Mouse (Mus musculus) C2C12 (cell line): Measurements from ENCODE around the gene Ankrd9. TPM values are rescaled to one million over a fixed set of nuclear protein-coding genes. Genes with fewer than 3 reads are reported as not detected.

ENCODE experiments used
- H3K27me3 ChIP-seq: one replicate; pipeline ENCODE4 v1.6.1; 2011; ENCODE audit not compliant: control insufficient read depth, insufficient read depth, insufficient read length
- H3K36me3 ChIP-seq: one replicate; pipeline ENCODE4 v1.6.1; 2011; ENCODE audit not compliant: control insufficient read depth, insufficient read depth
- H3K4me3 ChIP-seq: one replicate; pipeline ENCODE4 v1.5.1; 2011; ENCODE audit warnings: mild to moderate bottlenecking, control low read depth; ENCODE audit not compliant: poor library complexity, insufficient read depth, severe bottlenecking
- H3K79me2 ChIP-seq: one replicate; pipeline ENCODE4 v1.6.1; 2011; ENCODE audit not compliant: control insufficient read depth, insufficient read depth
- H3K79me3 ChIP-seq: one replicate; pipeline ENCODE4 v1.6.1; 2011; ENCODE audit warnings: low read depth, control low read depth
- H3ac ChIP-seq: one replicate; pipeline ENCODE3; 2011; ENCODE audit warnings: low read depth; ENCODE audit not compliant: control insufficient read depth, insufficient read length
- CEBPB ChIP-seq: IDR thresholded peaks from one replicate; pipeline ENCODE4 v1.6.1; 2011; ENCODE audit warnings: low read depth, mild to moderate bottlenecking, control low read depth, moderate library complexity
- CTCF ChIP-seq: IDR thresholded peaks from one replicate; pipeline ENCODE4 v1.5.1; 2011; ENCODE audit not compliant: control insufficient read depth, insufficient read depth, insufficient read length
- FOSL1 ChIP-seq: IDR thresholded peaks from one replicate; pipeline ENCODE4 v1.8.0; 2011; ENCODE audit warnings: mild to moderate bottlenecking, low read length; ENCODE audit not compliant: poor library complexity, insufficient read depth, severe bottlenecking
- MAX ChIP-seq: IDR thresholded peaks from one replicate; pipeline ENCODE4 v1.6.1; 2011; ENCODE audit warnings: mild to moderate bottlenecking, control low read depth
- MYOD1 ChIP-seq: IDR thresholded peaks from one replicate; pipeline ENCODE4 v1.6.1; 2011; ENCODE audit warnings: low read depth; ENCODE audit not compliant: control insufficient read depth, insufficient read length
- MYOG ChIP-seq: IDR thresholded peaks from one replicate; pipeline ENCODE4 v1.6.1; 2011; ENCODE audit not compliant: control insufficient read depth, insufficient read length; ENCODE audit errors: extremely low read depth
- USF1 ChIP-seq: IDR thresholded peaks from one replicate; pipeline ENCODE4 v1.6.1; 2011; ENCODE audit warnings: low read depth, mild to moderate bottlenecking, control low read depth, moderate library complexity
- polyA plus RNA-seq: library from polyadenylated mRNA; unstranded; fragments of >200 nt; fragmentation: generic; extraction: Trizol; gene quantifications from one replicate; pipeline ENCODE4 v1.2.1, GENCODE M21; 2012; ENCODE audit warnings: missing spikeins

Ankrd9 gene
- polyA plus RNA-seq, 1 experiment, result 11.7 TPM

DNA sequence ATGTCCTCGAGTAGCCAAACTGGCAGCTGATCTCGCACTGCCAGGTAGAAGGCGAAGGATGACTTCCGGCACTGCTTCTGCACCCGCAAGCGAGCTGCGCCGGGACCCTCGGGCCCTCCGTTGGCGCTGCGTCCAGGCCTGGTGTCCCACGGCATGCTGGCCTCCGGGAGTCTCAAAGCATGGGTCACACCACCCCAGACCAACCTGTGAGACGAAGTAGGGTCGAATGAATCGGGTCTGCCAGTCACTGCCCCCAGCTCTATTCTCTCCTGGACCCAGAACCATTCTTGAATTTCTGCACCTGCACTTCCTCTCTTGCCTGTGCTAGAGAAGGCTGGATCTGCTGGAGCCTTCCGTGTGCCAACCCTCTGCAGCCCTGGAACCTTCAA lies 1.5 kb downstream of the Ankrd9 start:
- no peak for TF ChIP-seq MYOG
- no peak for TF ChIP-seq MAX
- TF ChIP-seq USF1, result no peak
- no peak for TF ChIP-seq FOSL1
- TF ChIP-seq CEBPB, result no peak
- TF ChIP-seq MYOD1, result no peak
- TF ChIP-seq CTCF, result no peak
- Histone ChIP-seq H3K79me2 (peaks cover 13% of the 10 kb centered on the region), H3K4me3 (no peak overlapping the region), H3K27me3 (no peaks in the 10 kb centered on the region), H3K36me3 (peaks cover 7% of the 10 kb centered on the region), H3ac (no peak overlapping the region), H3K79me3 (no peaks in the 10 kb centered on the region)

DNA sequence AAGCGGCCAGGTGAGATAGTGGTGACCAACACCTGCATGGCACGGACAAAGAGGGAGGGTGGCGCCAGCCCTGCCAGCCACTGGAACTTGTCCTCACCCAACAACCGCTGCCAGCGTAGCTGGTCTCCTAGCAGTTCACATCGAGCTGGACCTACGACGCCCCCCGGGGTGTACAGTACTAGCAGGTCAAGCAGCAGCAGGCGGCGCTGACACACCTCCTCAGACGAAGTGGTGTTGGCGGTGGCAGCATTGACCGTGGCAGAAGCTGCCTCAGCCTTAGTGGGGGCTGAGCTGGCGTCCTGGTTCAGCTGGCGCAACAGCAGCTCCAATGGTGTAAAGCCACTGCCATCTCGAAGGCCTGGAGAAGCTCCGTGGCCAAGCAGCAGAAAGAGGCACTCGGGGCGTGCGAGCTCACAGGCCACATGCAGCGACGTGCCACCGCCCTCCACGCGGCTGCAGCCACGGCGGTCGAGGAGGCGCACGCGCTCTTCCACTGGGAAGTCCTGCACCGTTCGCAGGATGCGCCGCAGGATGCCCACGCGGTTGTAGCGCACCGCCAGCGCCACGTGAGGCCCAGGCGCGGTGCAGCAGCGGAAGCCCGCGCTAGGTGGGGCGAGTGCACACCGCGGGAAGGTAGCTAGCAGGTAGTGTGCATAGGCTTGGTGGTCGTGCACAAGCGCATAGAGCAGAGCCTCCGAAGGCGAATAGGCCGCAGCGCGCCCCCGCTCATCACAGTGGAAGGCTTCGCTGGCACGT lies 2.1 kb downstream of the Ankrd9 start:
- Histone ChIP-seq H3K4me3 (no peak overlapping the region), H3ac (no peak overlapping the region), H3K79me2 (peaks cover 13% of the 10 kb centered on the region), H3K79me3 (no peaks in the 10 kb centered on the region), H3K36me3 (peaks cover 7% of the 10 kb centered on the region), H3K27me3 (no peaks in the 10 kb centered on the region)
- TF ChIP-seq MYOD1, result no peak
- TF ChIP-seq MYOG, result no peak
- no peak for TF ChIP-seq USF1
- TF ChIP-seq MAX, result no peak
- no peak for TF ChIP-seq FOSL1
- no peak for TF ChIP-seq CEBPB
- TF ChIP-seq CTCF, result no peak

DNA sequence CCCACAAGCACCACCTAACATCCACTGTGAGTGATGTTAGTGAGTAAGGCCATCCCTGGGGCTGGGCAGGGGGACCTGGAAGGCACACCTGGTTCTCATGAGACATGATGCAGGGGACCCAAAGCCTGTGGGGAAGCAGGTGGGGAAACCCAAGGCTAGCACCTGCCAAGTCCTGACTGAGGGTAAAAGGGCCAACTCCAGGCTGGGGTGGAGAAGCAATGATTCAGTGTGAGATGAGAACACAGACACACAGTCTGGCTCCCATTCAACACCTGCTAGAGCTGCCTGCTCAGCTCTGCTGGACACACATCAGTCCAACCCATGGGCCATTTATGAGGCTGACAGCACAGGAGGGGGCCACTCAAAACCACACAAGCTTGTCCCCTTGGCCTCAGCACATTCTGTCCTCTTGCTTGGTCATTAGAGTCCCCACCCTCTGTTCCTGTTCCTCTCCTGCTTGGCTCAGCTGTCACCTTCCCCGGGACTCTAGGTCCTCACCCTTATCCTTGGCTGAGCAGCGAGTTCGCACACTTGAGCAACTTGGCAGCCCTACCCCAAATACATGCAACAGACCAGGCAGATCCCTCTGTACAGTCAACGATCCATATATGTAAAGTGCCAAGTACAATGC lies 2.9 kb downstream of the Ankrd9 start:
- Histone ChIP-seq H3K4me3 (no peak overlapping the region), H3K27me3 (no peaks in the 10 kb centered on the region), H3K36me3 (peaks cover 7% of the 10 kb centered on the region), H3K79me2 (peaks cover 13% of the 10 kb centered on the region), H3K79me3 (no peaks in the 10 kb centered on the region), H3ac (no peak overlapping the region)
- no peak for TF ChIP-seq CTCF
- TF ChIP-seq MYOD1, result no peak
- TF ChIP-seq USF1, result no peak
- TF ChIP-seq FOSL1, result no peak
- TF ChIP-seq CEBPB, result no peak
- no peak for TF ChIP-seq MYOG
- no peak for TF ChIP-seq MAX

DNA sequence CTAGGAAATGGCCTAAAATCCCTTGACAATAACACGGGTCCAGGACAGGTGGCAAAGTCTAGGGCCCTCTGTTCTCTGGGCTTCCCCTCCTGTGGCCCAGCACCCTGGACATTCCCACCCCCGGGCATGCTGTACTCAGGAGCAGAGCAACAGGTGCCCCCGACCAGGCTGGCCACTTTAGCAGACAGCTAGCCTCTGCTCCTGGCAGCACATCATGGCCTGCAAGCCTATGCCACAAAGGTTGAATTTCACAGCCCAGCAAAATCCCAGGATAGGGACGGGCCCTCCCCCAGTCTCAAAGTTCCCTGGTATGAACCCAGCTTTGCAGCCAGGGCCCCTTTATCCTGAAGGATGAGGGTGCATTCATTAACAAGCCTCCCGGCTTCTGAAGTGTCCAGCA lies 3.5 kb downstream of the Ankrd9 start:
- H3K79me2 ChIP-seq, result peaks cover 13% of the 10 kb centered on the region
- H3K27me3 ChIP-seq, result no peaks in the 10 kb centered on the region
- no peaks in the 10 kb centered on the region for H3K79me3 ChIP-seq
- no peak overlapping the region for H3ac ChIP-seq
- H3K36me3 ChIP-seq, result peaks cover 13% of the 10 kb centered on the region
- no peak overlapping the region for H3K4me3 ChIP-seq
- TF ChIP-seq CTCF, result no peak
- no peak for TF ChIP-seq MAX
- no peak for TF ChIP-seq MYOD1
- TF ChIP-seq MYOG, result no peak
- no peak for TF ChIP-seq FOSL1
- TF ChIP-seq USF1, result no peak
- no peak for TF ChIP-seq CEBPB

DNA sequence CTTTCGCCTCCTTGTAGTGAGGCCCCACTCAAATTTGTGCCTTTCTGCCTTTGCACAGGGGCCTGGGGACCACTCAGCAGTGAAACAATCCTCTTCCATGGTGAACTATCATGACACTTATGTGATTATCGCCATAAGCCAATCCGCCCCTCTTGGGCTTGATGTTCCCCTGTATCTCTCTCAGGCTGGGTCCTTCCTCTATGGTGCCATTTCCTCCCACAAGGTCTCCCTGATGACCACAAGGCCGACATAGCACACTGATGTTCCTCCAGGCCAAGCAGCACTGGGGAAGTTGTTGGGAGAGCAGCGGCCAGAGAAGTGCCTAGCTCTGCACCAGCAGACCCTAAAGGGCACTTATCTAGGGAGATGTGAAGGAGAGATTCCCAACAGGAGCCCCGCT lies 4.1 kb downstream of the Ankrd9 start:
- TF ChIP-seq MYOD1 (no peak), CTCF (no peak), USF1 (no peak), FOSL1 (no peak), MAX (no peak), MYOG (no peak), CEBPB (no peak)
- Histone ChIP-seq H3K79me2 (peaks cover 13% of the 10 kb centered on the region), H3K36me3 (peaks cover 16% of the 10 kb centered on the region), H3K27me3 (no peaks in the 10 kb centered on the region), H3K4me3 (no peak overlapping the region), H3ac (no peak overlapping the region), H3K79me3 (no peaks in the 10 kb centered on the region)
